Mouse (Mus musculus): ENCODE results near the gene Taok3. TPM values are rescaled to one million over a fixed set of nuclear protein-coding genes. Genes with fewer than 3 reads are reported as not detected.
A peak's percentile ranks its signal among the peaks of the same experiment; 100 is the strongest.

Gene Taok3
- total RNA-seq, 1 experiment from 2014 or later, result 29.8 TPM

- no peak for DNase-seq
Observed at GRCm38 (mm10) chr5:117117241-117117640, 2.7 kb upstream of the Taok3 start.

GRCm38 (mm10) chr5:117117716-117118115 lies 2.2 kb upstream of the Taok3 start:
- no peak for DNase-seq

GRCm38 (mm10) chr5:117118220-117118619 lies 1.7 kb upstream of the Taok3 start:
- no peak for DNase-seq

GRCm38 (mm10) chr5:117118850-117119249 lies 1.1 kb upstream of the Taok3 start:
- no peak for DNase-seq

GRCm38 (mm10) chr5:117120489-117121466 lies 849 bp downstream of the Taok3 start:
- DNase-seq, result no peak

- peak; percentile 47 for DNase-seq
Observed at GRCm38 (mm10) chr5:117121657-117122056, 1.7 kb downstream of the Taok3 start.

GRCm38 (mm10) chr5:117123102-117123501 lies 3.2 kb downstream of the Taok3 start:
- no peak for DNase-seq

GRCm38 (mm10) chr5:117123840-117124239 lies 3.9 kb downstream of the Taok3 start:
- no peak for DNase-seq

GRCm38 (mm10) chr5:117125482-117126346 lies 5.8 kb downstream of the Taok3 start:
- DNase-seq, result no peak

- no peak for DNase-seq
Observed at GRCm38 (mm10) chr5:117127051-117127450, 7.1 kb downstream of the Taok3 start.

GRCm38 (mm10) chr5:117130726-117131125 lies 10.8 kb downstream of the Taok3 start:
- DNase-seq, result no peak

- DNase-seq, result peak; percentile 34
Observed at GRCm38 (mm10) chr5:117133446-117134065, 13.6 kb downstream of the Taok3 start.

- DNase-seq, result peak; percentile 40
Observed at GRCm38 (mm10) chr5:117134066-117134888, 14.3 kb downstream of the Taok3 start.

- no peak for DNase-seq
Observed at GRCm38 (mm10) chr5:117134889-117135456, 15.0 kb downstream of the Taok3 start.

GRCm38 (mm10) chr5:117135869-117136268 lies 15.9 kb downstream of the Taok3 start:
- DNase-seq, result peak; percentile 69

- DNase-seq, result no peak
Observed at GRCm38 (mm10) chr5:117136570-117136969, 16.6 kb downstream of the Taok3 start.

GRCm38 (mm10) chr5:117137011-117137410 lies 17.1 kb downstream of the Taok3 start:
- DNase-seq, result no peak

GRCm38 (mm10) chr5:117137594-117137993 lies 17.7 kb downstream of the Taok3 start:
- no peak for DNase-seq

- peak; percentile 28 for DNase-seq
Observed at GRCm38 (mm10) chr5:117138295-117138988, 18.5 kb downstream of the Taok3 start.

- no peak for DNase-seq
Observed at GRCm38 (mm10) chr5:117139822-117140221, 19.9 kb downstream of the Taok3 start.

All from adrenal gland, postnatal 14 days (tissue).